Mouse (Mus musculus) liver, adult 2 months (tissue): Measurements from ENCODE around the gene Hormad2.

ENCODE experiments used
- CTCF ChIP-seq: fragments of 200-500 bp; IDR thresholded peaks from 2 replicates; pipeline ENCODE4 v1.5.1; 2011; ENCODE audit warnings: low read depth, low read length, control low read depth
- POLR2A ChIP-seq: fragments of 200-500 bp; IDR thresholded peaks from 2 replicates; pipeline ENCODE4 v1.6.1; 2011; ENCODE audit warnings: low read length, control low read depth; ENCODE audit not compliant: insufficient read depth; ENCODE audit errors: extremely low read depth

GRCm38 (mm10) chr11:4487401-4487965 lies 46.6 kb upstream of the Hormad2 start:
- TF ChIP-seq CTCF (no peak), POLR2A (no peak)
